Mouse (Mus musculus): ENCODE measurements at regions not wholly inside any gene's neighbourhood (a gene's known extent, or its start where the extent isn't known, plus 50 kb on each side); places are given as distances from the start of the nearest gene placed in this dataset.

- TF ChIP-seq CTCF (IDR thresholded peaks at IDR 0.05; ENCODE audit: low read depth, low read length): no peak
- no peak for TF ChIP-seq POLR2A (IDR thresholded peaks at IDR 0.05; ENCODE audit: extremely low read depth, insufficient read depth, low read length)
Observed at GRCm38 (mm10) chr15:59716872-59717271, 299.5 kb downstream of the 4933412E24Rik start.

Measured in liver, adult 2 months (tissue).